Comparison of ENCODE assay signal across 10 mouse cellular contexts in genomic region chr7:79300432-79301151, GRCm38 (mm10). TPM values are rescaled to one million over a fixed set of nuclear protein-coding genes. Genes with fewer than 3 reads are reported as not detected.
DNase-seq lines count a peak whose midpoint lies in the region; ATAC-seq and TF ChIP-seq lines count a peak whose summit lies in the region.
"Had no signal": no experiment of that assay in that cellular context is flagged by ENCODE, and none has a peak within 500 bp of the region (broad histone marks: within the 10 kb centered on the region; RNA-seq: fewer than 3 reads in every experiment).

No protein-coding gene starts in this region.

- no peak overlapping the region for H3K4me3 ChIP-seq in neural tube, embryonic 13.5 days
- H3K4me3 ChIP-seq in lung, postnatal 0 days (ENCODE audit: low read depth, low read length): no peak overlapping the region
- no peak overlapping the region for H3K4me3 ChIP-seq in stomach, embryonic 15.5 days (replicated peaks)
- H3K4me3 ChIP-seq: limb, embryonic 13.5 days had no signal

- no peak for DNase-seq in frontal cortex, adult 2 months (ENCODE audit: extremely low spot score in 1 of 2, low spot score in 1 of 2)
- DNase-seq in neural tube, embryonic 10.5 days (ENCODE audit: extremely low spot score, low spot score): no peak
- DNase-seq in lung, postnatal 0 days (ENCODE audit: low spot score): peak; percentile 75
- no peak for DNase-seq in layer of hippocampus, postnatal 10 days (ENCODE audit: low spot score in 2 of 2)
- DNase-seq in gastrocnemius, postnatal 4 days (ENCODE audit: low spot score in 2 of 2): no peak
- DNase-seq: gastrocnemius, postnatal 10 days had no signal

- WGBS in neural tube, embryonic 13.5 days: 57% methylated on average over 13 of the region's 13 CpGs
- 19% methylated on average over 13 of the region's 13 CpGs for WGBS in lung, postnatal 0 days
- WGBS in stomach, embryonic 15.5 days: 33% methylated on average over 13 of the region's 13 CpGs

- no peaks in the 10 kb centered on the region for H3K9me3 ChIP-seq in neural tube, embryonic 13.5 days
- H3K9me3 ChIP-seq in lung, postnatal 0 days (ENCODE audit: low read length): no peaks in the 10 kb centered on the region
- H3K9me3 ChIP-seq in stomach, embryonic 15.5 days: no peaks in the 10 kb centered on the region
- H3K9me3 ChIP-seq: limb, embryonic 13.5 days had no signal

- H3K9ac ChIP-seq in neural tube, embryonic 13.5 days: no peak overlapping the region
- no peak overlapping the region for H3K9ac ChIP-seq in lung, postnatal 0 days (replicated peaks; ENCODE audit: low read depth)
- H3K9ac ChIP-seq in stomach, embryonic 15.5 days: no peak overlapping the region
- H3K9ac ChIP-seq: limb, embryonic 13.5 days had no signal

- peak; percentile 41 for ATAC-seq in frontal cortex, adult (ENCODE audit: low TSS enrichment)
- ATAC-seq in neural tube, embryonic 13.5 days (ENCODE audit: low read depth): peak; percentile 32; the same call in 1 of the 2 replicates
- ATAC-seq in lung, postnatal 0 days: peak; percentile 46
- no peak for ATAC-seq in stomach, embryonic 15.5 days (ENCODE audit: insufficient read depth, low FRiP score, low read depth)

- peak; percentile 48 for TF ChIP-seq EP300 in lung, postnatal 0 days (IDR thresholded peaks at IDR 0.05)

- H3K27me3 ChIP-seq in neural tube, embryonic 13.5 days: no peaks in the 10 kb centered on the region
- no peaks in the 10 kb centered on the region for H3K27me3 ChIP-seq in lung, postnatal 0 days (replicated peaks; ENCODE audit: insufficient read depth, low read length)
- no peaks in the 10 kb centered on the region for H3K27me3 ChIP-seq in stomach, embryonic 15.5 days (replicated peaks)
- H3K27me3 ChIP-seq: limb, embryonic 13.5 days had no signal

- H3K36me3 ChIP-seq in neural tube, embryonic 13.5 days: peaks cover 26% of the 10 kb centered on the region
- no peaks in the 10 kb centered on the region for H3K36me3 ChIP-seq in lung, postnatal 0 days (ENCODE audit: insufficient read depth, low read length)
- 0 out of 2 replicates have a peak, but pooled peaks cover 14% of the 10 kb centered on the region for H3K36me3 ChIP-seq in stomach, embryonic 15.5 days

- no peak for TF ChIP-seq CTCF in lung, postnatal 0 days (IDR thresholded peaks at IDR 0.05)

- peaks cover 47% of the 10 kb centered on the region for H3K4me1 ChIP-seq in neural tube, embryonic 13.5 days (replicated peaks)
- peaks cover 22% of the 10 kb centered on the region; the same call in 1 of the 2 replicates for H3K4me1 ChIP-seq in lung, postnatal 0 days (ENCODE audit: insufficient read depth, low read depth, low read length)
- peaks cover 35% of the 10 kb centered on the region for H3K4me1 ChIP-seq in stomach, embryonic 15.5 days

- no peak overlapping the region for H3K4me2 ChIP-seq in neural tube, embryonic 13.5 days
- 0 out of 2 replicates have a peak overlapping the region, but pooled peaks have one; percentile 18 for H3K4me2 ChIP-seq in lung, postnatal 0 days (replicated peaks; ENCODE audit: low read depth, low read length)
- H3K4me2 ChIP-seq in stomach, embryonic 15.5 days: no peak overlapping the region
- H3K4me2 ChIP-seq: limb, embryonic 13.5 days had no signal

- peak overlapping the region; percentile 53 for H3K27ac ChIP-seq in neural tube, embryonic 13.5 days (replicated peaks)
- H3K27ac ChIP-seq in lung, postnatal 0 days (ENCODE audit: low read length): peak overlapping the region; percentile 89
- H3K27ac ChIP-seq in stomach, embryonic 15.5 days: peak overlapping the region; percentile 76
- H3K27ac ChIP-seq: limb, embryonic 13.5 days had no signal

RNA-seq across cellular contexts. Expression of gene Abhd2, which starts 27.6 kb away (rescaled TPM):
- 38.6 and 39.2 TPM in 2 replicates for polyA plus RNA-seq in frontal cortex, adult 2 months (2012; rRNA removed)
- 15.7 and 16.7 TPM in 2 replicates for polyA plus RNA-seq in neural tube, embryonic 13.5 days (2015; fragmentation: Nextera tagmentation; extraction: Ambion mirVana)
- 22.8 and 25.2 TPM in 2 replicates for polyA plus RNA-seq in lung, postnatal 0 days (2015; fragmentation: Nextera tagmentation; extraction: Ambion mirVana)
- 12.0 and 13.2 TPM in 2 replicates for polyA plus RNA-seq in stomach, embryonic 15.5 days (2015; fragmentation: Nextera tagmentation; extraction: Ambion mirVana)
- 100 to 1,000 TPM in 1 of 2 experiments, 10 to 100 TPM in 1; 93.4 to 101 TPM for total RNA-seq in layer of hippocampus, postnatal 10 days (2021)
- 10 to 100 TPM; 22.3 to 23.5 TPM for total RNA-seq in gastrocnemius, postnatal 4 days (2021)
